9 mouse cellular contexts compared by ENCODE assay signal in genomic region chr13:98867810-98868209, GRCm38 (mm10). TPM values are rescaled to one million over a fixed set of nuclear protein-coding genes. Genes with fewer than 3 reads are reported as not detected.
DNase-seq lines count a peak whose midpoint lies in the region; ATAC-seq lines count a peak whose summit lies in the region.
"Had no signal": no experiment of that assay in that cellular context is flagged by ENCODE, and none has a peak within 500 bp of the region (broad histone marks: within the 10 kb centered on the region; RNA-seq: fewer than 3 reads in every experiment).

No protein-coding gene starts in this region.

- no peaks in the 10 kb centered on the region for H3K9me3 ChIP-seq in embryonic facial prominence, embryonic 10.5 days
- no peaks in the 10 kb centered on the region for H3K9me3 ChIP-seq in lung, embryonic 15.5 days
- H3K9me3 ChIP-seq: limb, embryonic 15.5 days had no signal

- H3K9ac ChIP-seq in lung, embryonic 15.5 days: no peak overlapping the region
- H3K9ac ChIP-seq: limb, embryonic 15.5 days had no signal

- DNase-seq in left cerebral cortex, adult 18-20 months (ENCODE audit: low spot score in 2 of 2): peak; percentile 48 to 49
- DNase-seq in left cerebral cortex, postnatal 36 days (ENCODE audit: low spot score in 2 of 2): no peak
- peak; percentile 54 for DNase-seq in adrenal gland, postnatal 14 days
- peak; percentile 46 for DNase-seq in embryonic facial prominence, embryonic 10.5 days (ENCODE audit: low spot score)
- peak; percentile 55 to 57 for DNase-seq in heart, postnatal 36 days
- peak; percentile 73 for DNase-seq in kidney, postnatal 14 days
- peak; percentile 18 for DNase-seq in spleen, adult 12 weeks (ENCODE audit: low spot score)

- H3K27me3 ChIP-seq in embryonic facial prominence, embryonic 10.5 days (replicated peaks; ENCODE audit: low read depth, poor library complexity, severe bottlenecking): no peaks in the 10 kb centered on the region
- no peaks in the 10 kb centered on the region for H3K27me3 ChIP-seq in lung, embryonic 15.5 days
- H3K27me3 ChIP-seq: limb, embryonic 15.5 days had no signal

- 0 out of 2 replicates have a peak, but pooled peaks have one; percentile 57 for ATAC-seq in lung, embryonic 15.5 days (ENCODE audit: borderline replicate concordance, extremely low read depth, low FRiP score, low TSS enrichment)

- peaks cover 100% of the 10 kb centered on the region for H3K36me3 ChIP-seq in embryonic facial prominence, embryonic 10.5 days (replicated peaks)
- H3K36me3 ChIP-seq in lung, embryonic 15.5 days: peaks cover 89% of the 10 kb centered on the region

- WGBS in embryonic facial prominence, embryonic 10.5 days: 67% methylated on average over 2 of the region's 2 CpGs
- 57% methylated on average over 2 of the region's 2 CpGs for WGBS in lung, embryonic 15.5 days

- H3K4me1 ChIP-seq in embryonic facial prominence, embryonic 10.5 days: no peaks in the 10 kb centered on the region
- H3K4me1 ChIP-seq in lung, embryonic 15.5 days: no peaks in the 10 kb centered on the region
- H3K4me1 ChIP-seq: limb, embryonic 15.5 days had no signal

- H3K4me2 ChIP-seq in lung, embryonic 15.5 days: no peak overlapping the region
- H3K4me2 ChIP-seq: limb, embryonic 15.5 days had no signal

- no peak overlapping the region for H3K4me3 ChIP-seq in embryonic facial prominence, embryonic 10.5 days
- no peak overlapping the region for H3K4me3 ChIP-seq in lung, embryonic 15.5 days
- H3K4me3 ChIP-seq: limb, embryonic 15.5 days had no signal

- H3K27ac ChIP-seq in embryonic facial prominence, embryonic 10.5 days (replicated peaks): no peak overlapping the region
- no peak overlapping the region for H3K27ac ChIP-seq in lung, embryonic 15.5 days
- H3K27ac ChIP-seq: limb, embryonic 15.5 days had no signal

- intact Hi-C loops in left cerebral cortex, postnatal 36 days (cut with DNase I): loop anchor here (5.0 kb wide), 2 partner anchors 449 to 474 kb away; partner anchors contain the start of genes Mrps27 and Ptcd2
- intact Hi-C loops in heart, postnatal 36 days (cut with DNase I): loop anchor here (1.0 to 5.0 kb wide), 3 partner anchors 225 to 449 kb away; no protein-coding TSS in a partner anchor

RNA-seq across cellular contexts. Expression of gene Fcho2, which starts 52.6 kb away (rescaled TPM):
- 10 to 100 TPM; 36.4 to 37.9 TPM for total RNA-seq in left cerebral cortex, adult 18-20 months (2021)
- total RNA-seq in left cerebral cortex, postnatal 36 days (2021): 10 to 100 TPM; 35.3 to 41.0 TPM
- 47.5 and 55.1 TPM in 2 replicates for total RNA-seq in adrenal gland, postnatal 14 days (2021)
- polyA plus RNA-seq in embryonic facial prominence, embryonic 10.5 days (2016; fragmentation: Nextera tagmentation; extraction: Ambion mirVana): 33.8 and 35.7 TPM in 2 replicates
- total RNA-seq in heart, postnatal 36 days (2021): 10 to 100 TPM; 40.8 to 43.3 TPM
- 40.5 and 43.1 TPM in 2 replicates for polyA plus RNA-seq in lung, embryonic 15.5 days (2015; fragmentation: Nextera tagmentation; extraction: Ambion mirVana)

RNA-seq across cellular contexts. Expression of gene Tnpo1, which starts 58.4 kb away (rescaled TPM):
- total RNA-seq in left cerebral cortex, adult 18-20 months (2021): 10 to 100 TPM; 63.1 to 65.1 TPM
- total RNA-seq in left cerebral cortex, postnatal 36 days (2021): 10 to 100 TPM; 52.6 to 68.2 TPM
- 112 and 119 TPM in 2 replicates for total RNA-seq in adrenal gland, postnatal 14 days (2021)
- polyA plus RNA-seq in embryonic facial prominence, embryonic 10.5 days (2016; fragmentation: Nextera tagmentation; extraction: Ambion mirVana): 78.0 and 79.7 TPM in 2 replicates
- 10 to 100 TPM; 71.9 to 73.1 TPM for total RNA-seq in heart, postnatal 36 days (2021)
- 61.9 and 62.1 TPM in 2 replicates for polyA plus RNA-seq in lung, embryonic 15.5 days (2015; fragmentation: Nextera tagmentation; extraction: Ambion mirVana)

Comparison
In these comparisons a context has a peak if more than half of its experiments do, and no peak if none do; other contexts are left out.
1. DNase-seq: peak in left cerebral cortex, adult 18-20 months (2 of 2), adrenal gland, postnatal 14 days (single experiment), embryonic facial prominence, embryonic 10.5 days (single experiment), heart, postnatal 36 days (2 of 2), kidney, postnatal 14 days (single experiment) and spleen, adult 12 weeks (single experiment); none in left cerebral cortex, postnatal 36 days (0 of 2).